Mouse (Mus musculus): ENCODE data around the gene Slc25a47. TPM values are rescaled to one million over a fixed set of nuclear protein-coding genes. Genes with fewer than 3 reads are reported as not detected.

Slc25a47 gene
- total and polyA plus RNA-seq, 3 experiments, result 3.0 to 5.3 (median 3.1) TPM

DNA sequence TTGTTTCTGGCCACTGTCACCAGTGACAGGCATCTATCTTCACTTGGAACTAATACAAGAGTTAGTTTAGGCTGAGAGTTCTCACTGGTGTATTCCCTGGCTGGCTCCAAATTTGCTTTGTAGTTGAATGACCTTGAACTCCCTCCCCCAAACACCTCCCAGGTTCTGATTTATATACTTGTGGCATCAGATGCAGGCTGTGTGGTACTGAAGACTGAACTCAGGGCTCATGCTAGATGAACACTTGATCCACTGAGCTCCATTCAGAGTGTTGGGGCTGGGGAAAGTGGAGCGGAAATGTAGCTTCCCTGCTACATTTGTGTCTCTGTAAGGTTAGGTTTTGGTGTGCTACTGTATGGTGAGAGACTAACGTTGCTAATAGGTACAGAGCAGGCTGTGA lies 31.5 kb upstream of the Slc25a47 start:
- Histone ChIP-seq H3K4me2 (ENCODE audit: insufficient read depth, low read depth, poor library complexity, severe bottlenecking) (no peak overlapping the region), H3K9me3 (replicated peaks; ENCODE audit: low read length) (no peaks in the 10 kb centered on the region), H3K27ac (ENCODE audit: insufficient read depth, low read depth) (no peak overlapping the region), H3K9ac (ENCODE audit: insufficient read depth, low read depth) (no peak overlapping the region), H3K4me1 (ENCODE audit: control insufficient read depth in 1 of 2, insufficient read depth in 2 of 2) (peaks cover 2 to 52% of the 10 kb centered on the region in 2 experiments; a peak in 3 of 4 replicates), H3K4me3 (replicated peaks in 1 of 3; ENCODE audit: low read depth in 2 of 3, low read length in 2 of 3, poor library complexity in 1 of 3) (no peak overlapping the region), H3K79me2 (replicated peaks; ENCODE audit: control insufficient read depth, extremely low read depth, insufficient read depth, poor library complexity, severe bottlenecking) (peaks cover 97% of the 10 kb centered on the region), H3K27me3 (replicated peaks) (no peaks in the 10 kb centered on the region), H3K36me3 (replicated peaks in 1 of 2; ENCODE audit: control insufficient read depth in 1 of 2, insufficient read depth in 1 of 2, low read length in 1 of 2) (peaks cover 28 to 86% of the 10 kb centered on the region in 2 experiments)
- in situ Hi-C loops (cut with MboI; ENCODE audit: low pct_ligation_motif_present, low pct_unique_long_range_greater_than_20kb, low sequenced_read_pairs), result no loop called here
- TF ChIP-seq NELFE (IDR thresholded peaks at IDR 0.05; ENCODE audit: low read depth, low read length) (no peak), TBP (conservative IDR thresholded peaks at IDR 0.05; ENCODE audit: low read depth, low read length) (no peak), MAX (IDR thresholded peaks at IDR 0.05; ENCODE audit: low read length) (no peak), EP300 (IDR thresholded peaks at IDR 0.05; ENCODE audit: low read length) (no peak), CHD2 (IDR thresholded peaks at IDR 0.05; ENCODE audit: low read length) (no peak), SIN3A (IDR thresholded peaks at IDR 0.05; ENCODE audit: low read length) (no peak), POLR2AphosphoS2 (IDR thresholded peaks at IDR 0.05; ENCODE audit: low read depth, low read length) (no peak), MEF2A (IDR thresholded peaks at IDR 0.05; ENCODE audit: borderline replicate concordance, low read depth, low read length) (no peak), MAZ (IDR thresholded peaks at IDR 0.05; ENCODE audit: low read depth, low read length) (no peak), ZKSCAN1 (IDR thresholded peaks at IDR 0.05; ENCODE audit: borderline replicate concordance, low read depth, low read length) (no peak), MYC (IDR thresholded peaks at IDR 0.05; ENCODE audit: low read depth, low read length) (no peak), GABPA (IDR thresholded peaks at IDR 0.05; ENCODE audit: insufficient replicate concordance, low read depth, low read length) (no peak), PAX5 (IDR thresholded peaks at IDR 0.05; ENCODE audit: low read length) (no peak), ZC3H11A (IDR thresholded peaks at IDR 0.05; ENCODE audit: low read depth, low read length) (no peak), CTCF (conservative IDR thresholded peaks at IDR 0.05 in 1 of 2, IDR thresholded peaks at IDR 0.05 in 1 of 2; ENCODE audit: low read depth in 2 of 2, low read length in 2 of 2) (no peak), BHLHE40 (IDR thresholded peaks at IDR 0.05; ENCODE audit: low read depth, low read length) (no peak)
- no peak for DNase-seq (ENCODE audit: extremely low read depth)
- dilution Hi-C loops (cut with MboI; ENCODE audit: extremely low pct_ligation_motif_present, extremely low pct_unique_long_range_greater_than_20kb, low sequenced_read_pairs), result no loop called here

DNA sequence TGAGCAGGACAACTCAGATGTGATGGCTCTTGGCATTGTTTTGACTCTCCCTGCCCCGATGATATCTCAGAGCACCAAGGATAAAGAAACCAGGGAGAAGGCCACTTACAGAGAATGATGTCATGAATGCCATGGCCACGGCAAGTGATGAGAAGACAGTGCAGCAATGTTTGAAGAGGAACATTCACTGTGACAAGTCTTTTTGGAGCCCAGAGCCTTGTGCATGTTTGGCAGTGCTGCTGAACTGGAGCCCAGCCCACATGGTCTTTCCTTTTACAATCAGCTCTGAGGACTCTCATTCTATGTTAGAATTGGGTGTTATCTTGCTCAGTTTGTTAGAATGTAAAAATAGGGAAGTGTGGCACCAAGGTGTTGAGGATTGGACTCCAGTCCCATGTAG lies 27.4 kb upstream of the Slc25a47 start:
- in situ Hi-C loops (cut with MboI; ENCODE audit: low pct_ligation_motif_present, low pct_unique_long_range_greater_than_20kb, low sequenced_read_pairs), result no loop called here
- H3K9me3 ChIP-seq (replicated peaks; ENCODE audit: low read length), result no peaks in the 10 kb centered on the region
- H3K4me2 ChIP-seq (ENCODE audit: insufficient read depth, low read depth, poor library complexity, severe bottlenecking), result no peak overlapping the region
- H3K27me3 ChIP-seq (replicated peaks), result no peaks in the 10 kb centered on the region
- H3K4me3 ChIP-seq (replicated peaks in 1 of 3; ENCODE audit: low read depth in 2 of 3, low read length in 2 of 3, poor library complexity in 1 of 3), result no peak overlapping the region
- no peak for DNase-seq (ENCODE audit: extremely low read depth)
- no peak overlapping the region for H3K27ac ChIP-seq (ENCODE audit: insufficient read depth, low read depth)
- no peak overlapping the region for H3K9ac ChIP-seq (ENCODE audit: insufficient read depth, low read depth)
- dilution Hi-C loops (cut with MboI; ENCODE audit: extremely low pct_ligation_motif_present, extremely low pct_unique_long_range_greater_than_20kb, low sequenced_read_pairs), result no loop called here
- peaks cover 0 to 34% of the 10 kb centered on the region in 2 experiments; a peak in 2 of 4 replicates for H3K4me1 ChIP-seq (ENCODE audit: control insufficient read depth in 1 of 2, insufficient read depth in 2 of 2)
- peaks cover 91% of the 10 kb centered on the region for H3K79me2 ChIP-seq (replicated peaks; ENCODE audit: control insufficient read depth, extremely low read depth, insufficient read depth, poor library complexity, severe bottlenecking)
- peaks cover 26 to 92% of the 10 kb centered on the region in 2 experiments for H3K36me3 ChIP-seq (replicated peaks in 1 of 2; ENCODE audit: control insufficient read depth in 1 of 2, insufficient read depth in 1 of 2, low read length in 1 of 2)
- TF ChIP-seq POLR2A (IDR thresholded peaks at IDR 0.05; ENCODE audit: low read depth, low read length) (no peak), SIN3A (IDR thresholded peaks at IDR 0.05; ENCODE audit: low read length) (no peak), ETS1 (conservative IDR thresholded peaks at IDR 0.05; ENCODE audit: low read depth, low read length) (no peak)
